Mouse (Mus musculus): ENCODE results near the gene Tcaim. TPM values are rescaled to one million over a fixed set of nuclear protein-coding genes. Genes with fewer than 3 reads are reported as not detected.

Tcaim gene
- polyA plus RNA-seq, 1 experiment: 12.6 TPM

- H3K27ac ChIP-seq (ENCODE audit: insufficient read depth, low read length): no peak overlapping the region
- H3K27me3 ChIP-seq (ENCODE audit: control insufficient read depth, insufficient read depth, low read length): no peaks in the 10 kb centered on the region
- H3K4me3 ChIP-seq (replicated peaks; ENCODE audit: insufficient read depth, low read depth, low read length): no peak overlapping the region
- WGBS: 24% methylated on average over 5 of the region's 5 CpGs
- TF ChIP-seq CTCF (IDR thresholded peaks at IDR 0.05; ENCODE audit: borderline replicate concordance, insufficient read depth, low read depth, low read length) (no peak), POLR2A (IDR thresholded peaks at IDR 0.05; ENCODE audit: borderline replicate concordance, insufficient read depth, low read length) (no peak)
- DNase-seq: peak; percentile 53 to 63
- H3K4me1 ChIP-seq (ENCODE audit: control insufficient read depth, insufficient read depth, low read length): no peaks in the 10 kb centered on the region
These were observed 7.0 kb downstream of the Tcaim start for GRCm38 (mm10) chr9:122812386-122812785.

GRCm38 (mm10) chr9:122814775-122815174, 9.4 kb downstream of the Tcaim start:
- no peak overlapping the region for H3K4me3 ChIP-seq (replicated peaks; ENCODE audit: insufficient read depth, low read depth, low read length)
- WGBS: 98% methylated on average over 2 of the region's 2 CpGs
- no peaks in the 10 kb centered on the region for H3K4me1 ChIP-seq (ENCODE audit: control insufficient read depth, insufficient read depth, low read length)
- DNase-seq: no peak
- H3K27ac ChIP-seq (ENCODE audit: insufficient read depth, low read length): no peak overlapping the region
- H3K27me3 ChIP-seq (ENCODE audit: control insufficient read depth, insufficient read depth, low read length): no peaks in the 10 kb centered on the region
- TF ChIP-seq CTCF (IDR thresholded peaks at IDR 0.05; ENCODE audit: borderline replicate concordance, insufficient read depth, low read depth, low read length) (no peak), POLR2A (IDR thresholded peaks at IDR 0.05; ENCODE audit: borderline replicate concordance, insufficient read depth, low read length) (no peak)

DNA sequence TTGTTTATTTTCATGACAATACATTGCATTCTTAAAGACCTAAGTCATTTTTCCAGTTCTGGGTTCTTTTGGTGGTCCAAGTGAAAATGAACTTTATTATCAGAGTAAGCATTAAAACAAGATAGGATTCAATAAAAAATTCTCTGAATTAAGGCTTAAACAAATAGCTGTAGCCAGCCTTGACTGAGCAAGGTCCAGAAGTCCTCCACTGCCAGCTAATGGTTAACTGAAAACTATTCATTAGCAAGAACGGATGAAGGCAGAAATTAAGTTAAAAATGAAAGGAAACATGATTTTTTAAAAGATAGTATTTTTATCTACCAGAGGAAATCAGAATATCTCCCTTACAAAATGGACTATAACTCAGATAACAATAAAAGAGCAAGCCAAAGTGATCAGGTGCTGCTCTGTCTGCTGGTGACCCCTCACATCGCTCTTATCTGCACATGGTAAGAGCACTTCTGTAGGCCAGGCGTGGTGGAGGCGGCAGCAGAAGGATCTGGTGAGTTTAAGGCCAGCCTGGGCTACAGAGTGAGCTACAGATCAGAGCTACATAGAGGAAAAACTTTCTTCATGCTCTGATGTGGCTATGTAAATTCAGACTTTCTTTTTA, 10.0 kb downstream of the Tcaim start:
- TF ChIP-seq CTCF (IDR thresholded peaks at IDR 0.05; ENCODE audit: borderline replicate concordance, insufficient read depth, low read depth, low read length) (no peak), POLR2A (IDR thresholded peaks at IDR 0.05; ENCODE audit: borderline replicate concordance, insufficient read depth, low read length) (no peak)
- Histone ChIP-seq H3K27me3 (ENCODE audit: control insufficient read depth, insufficient read depth, low read length) (no peaks in the 10 kb centered on the region), H3K4me1 (ENCODE audit: control insufficient read depth, insufficient read depth, low read length) (no peaks in the 10 kb centered on the region), H3K27ac (ENCODE audit: insufficient read depth, low read length) (no peak overlapping the region), H3K4me3 (replicated peaks; ENCODE audit: insufficient read depth, low read depth, low read length) (no peak overlapping the region)
- WGBS: 91% methylated on average over 4 of the region's 4 CpGs
- DNase-seq: no peak

GRCm38 (mm10) chr9:122823374-122824017, 18.2 kb downstream of the Tcaim start:
- 85% methylated on average over 5 of the region's 5 CpGs for WGBS
- TF ChIP-seq CTCF (IDR thresholded peaks at IDR 0.05; ENCODE audit: borderline replicate concordance, insufficient read depth, low read depth, low read length) (no peak), POLR2A (IDR thresholded peaks at IDR 0.05; ENCODE audit: borderline replicate concordance, insufficient read depth, low read length) (no peak)

GRCm38 (mm10) chr9:122826743-122827142, 21.4 kb downstream of the Tcaim start:
- no peak overlapping the region for H3K4me3 ChIP-seq (replicated peaks; ENCODE audit: insufficient read depth, low read depth, low read length)
- H3K27me3 ChIP-seq (ENCODE audit: control insufficient read depth, insufficient read depth, low read length): no peaks in the 10 kb centered on the region

More at GRCm38 (mm10) chr9:122823374-122824017, 18.2 kb downstream of the Tcaim start:
- DNase-seq: no peak
- Histone ChIP-seq H3K4me1 (ENCODE audit: control insufficient read depth, insufficient read depth, low read length) (no peaks in the 10 kb centered on the region), H3K27me3 (ENCODE audit: control insufficient read depth, insufficient read depth, low read length) (no peaks in the 10 kb centered on the region), H3K27ac (ENCODE audit: insufficient read depth, low read length) (no peak overlapping the region), H3K4me3 (replicated peaks; ENCODE audit: insufficient read depth, low read depth, low read length) (no peak overlapping the region)

DNA sequence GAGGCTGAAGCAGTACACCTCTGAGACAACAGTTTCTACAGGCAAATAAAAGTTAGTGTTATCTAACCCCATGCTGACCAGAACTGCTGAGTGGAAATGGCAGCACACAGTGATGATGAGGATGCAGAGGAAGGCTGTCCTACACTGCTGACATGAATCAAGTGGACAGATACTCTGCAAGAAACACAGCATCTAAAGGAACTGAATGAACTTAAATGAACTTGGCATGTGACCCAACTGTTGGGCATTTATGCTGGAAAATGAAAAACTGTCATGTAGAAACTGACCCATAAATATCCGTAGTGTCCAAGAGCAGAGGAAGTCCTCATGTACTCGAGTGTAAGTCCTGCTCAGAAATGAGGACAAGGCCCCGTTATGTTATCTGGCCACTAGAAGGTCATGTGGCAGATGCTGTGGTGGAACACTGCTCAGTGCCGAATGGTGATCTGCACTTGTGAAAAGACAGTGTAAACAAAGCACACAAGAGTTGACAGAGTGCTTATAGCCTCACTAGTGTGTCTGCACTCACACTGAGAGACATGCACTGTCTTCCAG, 24.6 kb downstream of the Tcaim start:
- no peak for TF ChIP-seq POLR2A (IDR thresholded peaks at IDR 0.05; ENCODE audit: borderline replicate concordance, insufficient read depth, low read length)
- TF ChIP-seq CTCF (IDR thresholded peaks at IDR 0.05; ENCODE audit: borderline replicate concordance, insufficient read depth, low read depth, low read length): no peak
- 80% methylated on average over 4 of the region's 4 CpGs for WGBS
- Histone ChIP-seq H3K27me3 (ENCODE audit: control insufficient read depth, insufficient read depth, low read length) (no peaks in the 10 kb centered on the region), H3K27ac (ENCODE audit: insufficient read depth, low read length) (no peak overlapping the region), H3K4me3 (replicated peaks; ENCODE audit: insufficient read depth, low read depth, low read length) (no peak overlapping the region), H3K4me1 (ENCODE audit: control insufficient read depth, insufficient read depth, low read length) (no peaks in the 10 kb centered on the region)
- no peak for DNase-seq

More at GRCm38 (mm10) chr9:122826743-122827142, 21.4 kb downstream of the Tcaim start:
- TF ChIP-seq POLR2A (IDR thresholded peaks at IDR 0.05; ENCODE audit: borderline replicate concordance, insufficient read depth, low read length) (no peak), CTCF (IDR thresholded peaks at IDR 0.05; ENCODE audit: borderline replicate concordance, insufficient read depth, low read depth, low read length) (no peak)
- 95% methylated on average over 4 of the region's 4 CpGs for WGBS
- Histone ChIP-seq H3K4me1 (ENCODE audit: control insufficient read depth, insufficient read depth, low read length) (no peaks in the 10 kb centered on the region), H3K27ac (ENCODE audit: insufficient read depth, low read length) (no peak overlapping the region)
- DNase-seq: no peak

- H3K27me3 ChIP-seq (ENCODE audit: control insufficient read depth, insufficient read depth, low read length): no peaks in the 10 kb centered on the region
- DNase-seq: no peak
- H3K27ac ChIP-seq (ENCODE audit: insufficient read depth, low read length): peak overlapping the region; percentile 78; the same call in 1 of the 2 replicates
- 71% methylated on average over 9 of the region's 9 CpGs for WGBS
- peaks cover 9% of the 10 kb centered on the region for H3K4me1 ChIP-seq (ENCODE audit: control insufficient read depth, insufficient read depth, low read length)
- H3K4me3 ChIP-seq (replicated peaks; ENCODE audit: insufficient read depth, low read depth, low read length): no peak overlapping the region
- TF ChIP-seq POLR2A (IDR thresholded peaks at IDR 0.05; ENCODE audit: borderline replicate concordance, insufficient read depth, low read length) (no peak), CTCF (IDR thresholded peaks at IDR 0.05; ENCODE audit: borderline replicate concordance, insufficient read depth, low read depth, low read length) (no peak)
These were observed 30.8 kb downstream of the Tcaim start for GRCm38 (mm10) chr9:122836126-122836525.

GRCm38 (mm10) chr9:122836790-122837189, 31.5 kb downstream of the Tcaim start:
- 12% methylated on average over 6 of the region's 6 CpGs for WGBS
- H3K4me3 ChIP-seq (replicated peaks; ENCODE audit: insufficient read depth, low read depth, low read length): no peak overlapping the region
- TF ChIP-seq POLR2A (IDR thresholded peaks at IDR 0.05; ENCODE audit: borderline replicate concordance, insufficient read depth, low read length) (no peak), CTCF (IDR thresholded peaks at IDR 0.05; ENCODE audit: borderline replicate concordance, insufficient read depth, low read depth, low read length) (no peak)
- H3K27me3 ChIP-seq (ENCODE audit: control insufficient read depth, insufficient read depth, low read length): no peaks in the 10 kb centered on the region
- peak; percentile 58 to 59 for DNase-seq
- peaks cover 9% of the 10 kb centered on the region for H3K4me1 ChIP-seq (ENCODE audit: control insufficient read depth, insufficient read depth, low read length)
- H3K27ac ChIP-seq (ENCODE audit: insufficient read depth, low read length): no peak overlapping the region; the same call in 1 of the 2 replicates

Measured in cerebellum, adult 2 months (tissue).